Mouse (Mus musculus) intestine, embryonic 14.5 days (tissue): Measurements from ENCODE around the gene Tmem150b. TPM values are rescaled to one million over a fixed set of nuclear protein-coding genes. Genes with fewer than 3 reads are reported as not detected.

Source experiments
- ATAC-seq: fragments of 200-750 bp; cut with Nextera tagmentation; replicated peaks from 2 replicates; pipeline ENCODE4 v1.8.0; 2017; ENCODE audit warnings: low read depth, moderate number of reproducible peaks, moderate TSS enrichment, moderate library complexity; ENCODE audit not compliant: low FRiP score, low TSS enrichment
- DNase-seq: peaks from one replicate; pipeline ENCODE4 v3.0.0-alpha.2; 2018; ENCODE audit warnings: low spot score
- H3K27ac ChIP-seq: fragments of 300-500 bp; sonication (generic); 2 replicates; pipeline ENCODE4 v1.5.1; 2014; ENCODE audit warnings: low read depth, mild to moderate bottlenecking, control low read depth
- H3K27me3 ChIP-seq: fragments of 300-500 bp; sonication (generic); replicated peaks from 2 replicates; pipeline ENCODE4 v1.6.1; 2014; ENCODE audit warnings: low read length, control low read depth; ENCODE audit not compliant: control insufficient read depth, insufficient read depth
- H3K36me3 ChIP-seq: fragments of 300-500 bp; sonication (generic); 2 replicates; pipeline ENCODE4 v1.6.1; 2014; ENCODE audit warnings: low read length, control low read depth; ENCODE audit not compliant: control insufficient read depth, insufficient read depth
- H3K4me1 ChIP-seq: fragments of 300-500 bp; sonication (generic); replicated peaks from 2 replicates; pipeline ENCODE4 v1.6.1; 2014; ENCODE audit warnings: low read length, control low read depth, mixed read lengths; ENCODE audit not compliant: control insufficient read depth, insufficient read depth
- H3K4me2 ChIP-seq: fragments of 300-500 bp; sonication (generic); 2 replicates; pipeline ENCODE4 v1.6.1; 2014; ENCODE audit warnings: low read length
- H3K4me3 ChIP-seq: fragments of 300-500 bp; sonication (generic); 2 replicates; pipeline ENCODE4 v1.5.1; 2014; ENCODE audit warnings: low read depth, low read length, control low read depth, mixed read lengths
- H3K9ac ChIP-seq: fragments of 300-500 bp; sonication (generic); 2 replicates; pipeline ENCODE4 v1.6.1; 2014; ENCODE audit warnings: mild to moderate bottlenecking, low read length
- H3K9me3 ChIP-seq: fragments of 300-500 bp; sonication (generic); 2 replicates; pipeline ENCODE4 v1.6.1; 2016; ENCODE audit warnings: low read length, control low read depth; ENCODE audit not compliant: control insufficient read depth
- WGBS: fragments of 180-500 bp; shearing (Covaris S2); extraction: QIAGEN DNeasy Blood & Tissue Kit; methylation state at CpG from one replicate; pipeline ENCODE4 v1.1.7; 2014; 5-methylcytosine and 5-hydroxymethylcytosine counted together
- polyA plus RNA-seq: library from polyadenylated mRNA; unstranded; fragments of >200 nt; fragmentation: Nextera tagmentation; extraction: Ambion mirVana; gene quantifications from 2 replicates; pipeline ENCODE4 v1.2.1, GENCODE M21; 2014

Gene Tmem150b
- polyA plus RNA-seq, 1 experiment from 2014 or later: 0.66 TPM

GRCm38 (mm10) chr7:4684203-4684602, 40.8 kb downstream of the Tmem150b start:
- no peaks in the 10 kb centered on the region for H3K27me3 ChIP-seq
- H3K4me3 ChIP-seq: peak overlapping the region; percentile 82
- peaks cover 24% of the 10 kb centered on the region for H3K36me3 ChIP-seq
- ATAC-seq (no peak), DNase-seq (no peak)
- WGBS: 3% methylated on average over 13 of the region's 13 CpGs
- H3K9me3 ChIP-seq: no peaks in the 10 kb centered on the region
- H3K4me1 ChIP-seq: peaks cover 7% of the 10 kb centered on the region; the same call in 1 of the 2 replicates
- H3K27ac ChIP-seq: peak overlapping the region; percentile 36; the same call in 1 of the 2 replicates
- peak overlapping the region; percentile 41 for H3K9ac ChIP-seq
- peak overlapping the region; percentile 96 for H3K4me2 ChIP-seq

- Histone ChIP-seq H3K4me3 (no peak overlapping the region), H3K4me2 (no peak overlapping the region), H3K9ac (no peak overlapping the region), H3K9me3 (no peaks in the 10 kb centered on the region), H3K27me3 (no peaks in the 10 kb centered on the region), H3K36me3 (peaks cover 24% of the 10 kb centered on the region), H3K4me1 (peaks cover 7% of the 10 kb centered on the region; the same call in 1 of the 2 replicates), H3K27ac (no peak overlapping the region)
- WGBS: 83% methylated on average over 5 of the region's 5 CpGs
- DNase-seq: no peak
- ATAC-seq: no peak
Measured at GRCm38 (mm10) chr7:4683307-4683706, 41.7 kb downstream of the Tmem150b start.

GRCm38 (mm10) chr7:4675200-4675599, 49.8 kb downstream of the Tmem150b start:
- peaks cover 16% of the 10 kb centered on the region; the same call in 1 of the 2 replicates for H3K4me1 ChIP-seq
- H3K36me3 ChIP-seq: peaks cover 42% of the 10 kb centered on the region
- H3K9ac ChIP-seq: no peak overlapping the region
- H3K4me2 ChIP-seq: no peak overlapping the region
- DNase-seq (peak; percentile 70), ATAC-seq (peak; percentile 80)
- H3K9me3 ChIP-seq: no peaks in the 10 kb centered on the region
- peak overlapping the region; percentile 34; the same call in 1 of the 2 replicates for H3K27ac ChIP-seq
- H3K27me3 ChIP-seq: no peaks in the 10 kb centered on the region
- H3K4me3 ChIP-seq: no peak overlapping the region
- 30% methylated on average over 7 of the region's 7 CpGs for WGBS

- Histone ChIP-seq H3K4me3 (no peak overlapping the region), H3K36me3 (peaks cover 39% of the 10 kb centered on the region), H3K27me3 (no peaks in the 10 kb centered on the region), H3K4me1 (peaks cover 16% of the 10 kb centered on the region; the same call in 1 of the 2 replicates), H3K9ac (no peak overlapping the region), H3K9me3 (no peaks in the 10 kb centered on the region), H3K27ac (peak overlapping the region; percentile 34; the same call in 1 of the 2 replicates), H3K4me2 (no peak overlapping the region)
- ATAC-seq: no peak
- 59% methylated on average over 12 of the region's 12 CpGs for WGBS
- no peak for DNase-seq
Measured at GRCm38 (mm10) chr7:4674114-4674731, 50.8 kb downstream of the Tmem150b start.

GRCm38 (mm10) chr7:4671956-4672355, 53.1 kb downstream of the Tmem150b start:
- Histone ChIP-seq H3K4me2 (no peak overlapping the region), H3K27me3 (no peaks in the 10 kb centered on the region), H3K9me3 (no peaks in the 10 kb centered on the region), H3K4me3 (no peak overlapping the region), H3K27ac (peak overlapping the region; percentile 22; the same call in 1 of the 2 replicates), H3K36me3 (peaks cover 49% of the 10 kb centered on the region), H3K9ac (no peak overlapping the region), H3K4me1 (peaks cover 16% of the 10 kb centered on the region; the same call in 1 of the 2 replicates)
- peak; percentile 40; the same call in 1 of the 2 replicates for ATAC-seq
- 37% methylated on average over 4 of the region's 4 CpGs for WGBS
- no peak for DNase-seq

GRCm38 (mm10) chr7:4670655-4671255, 54.3 kb downstream of the Tmem150b start:
- DNase-seq (no peak), ATAC-seq (no peak)
- H3K36me3 ChIP-seq: peaks cover 55% of the 10 kb centered on the region
- H3K4me1 ChIP-seq: peaks cover 16% of the 10 kb centered on the region; the same call in 1 of the 2 replicates
- no peaks in the 10 kb centered on the region for H3K27me3 ChIP-seq
- no peak overlapping the region for H3K4me2 ChIP-seq
- H3K4me3 ChIP-seq: no peak overlapping the region
- WGBS: 89% methylated on average over 8 of the region's 8 CpGs
- no peak overlapping the region for H3K9ac ChIP-seq
- no peaks in the 10 kb centered on the region for H3K9me3 ChIP-seq
- H3K27ac ChIP-seq: no peak overlapping the region

- H3K9ac ChIP-seq: no peak overlapping the region
- H3K4me3 ChIP-seq: no peak overlapping the region
- no peaks in the 10 kb centered on the region for H3K9me3 ChIP-seq
- no peak overlapping the region for H3K27ac ChIP-seq
- H3K36me3 ChIP-seq: peaks cover 53% of the 10 kb centered on the region
- H3K4me2 ChIP-seq: no peak overlapping the region
- 94% methylated on average over 9 of the region's 9 CpGs for whole genome bisulfite sequencing
- no peaks in the 10 kb centered on the region for H3K27me3 ChIP-seq
- DNase-seq (no peak), ATAC-seq (no peak)
- peaks cover 13% of the 10 kb centered on the region; the same call in 1 of the 2 replicates for H3K4me1 ChIP-seq
Measured at GRCm38 (mm10) chr7:4669156-4669555, 55.9 kb downstream of the Tmem150b start.

- H3K36me3 ChIP-seq: peaks cover 55% of the 10 kb centered on the region
- no peak for DNase-seq
- 93% methylated on average over 8 of the region's 8 CpGs for whole genome bisulfite sequencing
Measured at GRCm38 (mm10) chr7:4668506-4668905, 56.5 kb downstream of the Tmem150b start.

More at GRCm38 (mm10) chr7:4668506-4668905, 56.5 kb downstream of the Tmem150b start:
- no peak overlapping the region for H3K9ac ChIP-seq
- H3K9me3 ChIP-seq: no peaks in the 10 kb centered on the region
- no peaks in the 10 kb centered on the region for H3K27me3 ChIP-seq
- no peak overlapping the region for H3K27ac ChIP-seq
- H3K4me2 ChIP-seq: no peak overlapping the region
- ATAC-seq: no peak
- no peak overlapping the region for H3K4me3 ChIP-seq
- H3K4me1 ChIP-seq: 0 out of 2 replicates have a peak, but pooled peaks cover 8% of the 10 kb centered on the region
